Mouse (Mus musculus) activated CD4-positive, CD25-positive, alpha-beta regulatory T cell (primary cell): Measurements from ENCODE around the gene Tmem87a. TPM values are rescaled to one million over a fixed set of nuclear protein-coding genes. Genes with fewer than 3 reads are reported as not detected.

ENCODE experiments used
- polyA plus RNA-seq, 2 experiments: library from polyadenylated mRNA; unstranded; fragments of 100-300 nt; shearing (Covaris generic); gene quantifications; one replicate each; pipeline ENCODE4 v1.2.1; 2017

Gene Tmem87a
- 10 to 100 TPM; 18.7 to 23.2 TPM for polyA plus RNA-seq

GRCm38 (mm10) chr2:120403986-120404822, at the start of gene Tmem87a:
Tmem87a (minus strand) TSS chr2:120404113.

DNA sequence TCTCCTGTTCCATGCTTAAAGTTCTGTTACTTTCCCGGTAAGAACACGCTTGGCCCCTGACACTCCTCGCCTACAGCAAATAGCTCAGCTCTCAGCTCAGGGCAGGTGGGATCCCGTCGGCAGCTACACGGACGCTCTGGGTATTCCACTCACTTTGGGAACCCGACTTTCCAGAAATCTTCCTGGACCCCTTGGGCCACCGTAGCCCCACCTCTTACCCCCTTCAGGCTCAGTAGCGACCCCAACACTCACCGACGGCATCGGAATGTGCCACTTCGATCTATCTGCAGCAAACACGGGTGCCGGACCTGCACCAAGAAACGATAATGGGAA, 294 bp downstream of the Tmem87a start, which contains the start of gene Ganc:
TSS of gene Ganc (plus strand) at position 244 of the 333 bp plus-strand sequence.

DNA sequence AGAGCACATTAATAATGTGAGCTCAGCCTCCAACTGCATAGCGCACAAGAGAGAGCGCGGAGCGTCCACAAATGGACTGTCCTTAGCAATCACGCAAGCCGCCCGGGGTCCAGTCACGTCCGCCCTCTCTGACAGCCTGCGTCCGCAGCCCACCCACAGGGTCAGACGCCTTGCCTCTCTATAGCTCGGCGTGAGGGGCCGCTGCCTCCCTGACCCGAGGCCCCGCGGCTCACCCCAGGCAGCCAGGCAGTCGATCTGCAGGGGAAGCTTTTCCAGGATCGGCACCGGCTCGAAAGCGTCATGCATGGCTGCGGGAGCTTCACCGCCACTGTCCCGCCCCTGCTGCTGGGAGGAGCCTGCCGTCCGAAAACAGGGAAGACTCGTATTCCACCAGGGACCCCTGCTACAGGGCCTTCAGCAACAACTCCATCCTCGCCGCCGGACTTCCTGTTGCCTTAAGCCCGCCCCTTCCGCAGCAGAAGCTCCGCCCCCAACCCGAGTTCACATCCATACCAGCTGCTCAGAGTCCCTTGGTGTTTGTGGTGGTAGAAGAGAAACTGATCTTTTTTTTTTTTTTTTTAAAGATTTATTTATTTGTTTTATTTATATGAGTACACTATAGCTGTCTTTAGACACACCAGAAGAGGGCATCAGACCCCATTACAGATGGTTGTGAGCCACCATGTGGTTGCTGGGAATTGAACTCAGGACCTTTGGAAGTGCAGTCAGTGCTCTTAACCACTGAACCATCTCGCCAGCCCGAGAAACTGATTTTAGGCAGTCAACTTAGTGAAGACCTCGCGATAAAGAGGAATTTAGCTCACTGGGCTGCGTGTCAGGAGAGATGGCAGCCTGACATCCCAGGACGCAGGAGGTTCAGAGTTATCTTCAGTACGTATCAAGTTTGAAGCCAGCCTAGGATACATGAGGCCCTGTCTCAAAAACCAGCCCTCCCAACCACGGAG, 50.9 kb downstream of the Tmem87a start, which contains the start of gene Vps39:
TSS of gene Vps39 (minus strand) at position 456 of the 965 bp plus-strand sequence.

GRCm38 (mm10) chr2:120313976-120314375, 89.9 kb downstream of the Tmem87a start, which contains the start of gene Pla2g4f:
Pla2g4f (minus strand) TSS chr2:120314165.

Other genes with a start within 250 kb of the Tmem87a start
- 10 to 100 TPM in 1 of 2 experiments, 1 to 10 TPM in 1; 9.4 to 30.4 TPM for gene Ehd4, start 249.5 kb downstream of the Tmem87a start, polyA plus RNA-seq
- gene Pla2g4e, start 158.8 kb downstream of the Tmem87a start, polyA plus RNA-seq, result under 1 TPM in 1 of 2 experiments, not detected in 1; 0.23 TPM
- under 1 TPM in 1 of 2 experiments, not detected in 1; 0.05 TPM for gene Pla2g4d, start 114.9 kb downstream of the Tmem87a start, polyA plus RNA-seq
- 1 to 10 TPM; 3.5 to 4.8 TPM for gene Pla2g4f, start 89.9 kb downstream of the Tmem87a start, polyA plus RNA-seq
- 10 to 100 TPM; 34.8 to 39.1 TPM for gene Vps39, start 51.0 kb downstream of the Tmem87a start, polyA plus RNA-seq
- 10 to 100 TPM; 17.6 to 17.8 TPM for gene Ganc, start 217 bp downstream of the Tmem87a start, polyA plus RNA-seq
- gene Capn3, start 51.9 kb upstream of the Tmem87a start, polyA plus RNA-seq, result 10 to 100 TPM; 29.1 to 53.7 TPM
- gene Zfp106, start 159.7 kb upstream of the Tmem87a start, polyA plus RNA-seq, result 10 to 100 TPM; 45.1 to 58.7 TPM
- 10 to 100 TPM; 42.6 to 47.8 TPM for gene Snap23, start 163.6 kb upstream of the Tmem87a start, polyA plus RNA-seq
- 10 to 100 TPM; 17.6 to 26.7 TPM for gene Haus2, start 205.3 kb upstream of the Tmem87a start, polyA plus RNA-seq
- gene Lrrc57, start 205.4 kb upstream of the Tmem87a start, polyA plus RNA-seq, result 10 to 100 TPM; 21.5 to 31.3 TPM
- 1 to 10 TPM; 1.2 to 1.3 TPM for gene Stard9, start 225.0 kb upstream of the Tmem87a start, polyA plus RNA-seq